Mouse (Mus musculus) myocyte (in vitro differentiated cells): ENCODE measurements at regions not wholly inside any gene's neighbourhood (a gene's known extent, or its start where the extent isn't known, plus 50 kb on each side); places are given as distances from the start of the nearest gene placed in this dataset.

Experiments
- CEBPB ChIP-seq: IDR thresholded peaks from 2 replicates; pipeline ENCODE4 v1.6.1; 2011; ENCODE audit warnings: mild to moderate bottlenecking, moderate library complexity; ENCODE audit not compliant: poor library complexity, insufficient read depth, severe bottlenecking
- MYOD1 ChIP-seq, 3 experiments: IDR thresholded peaks; one replicate each; pipeline ENCODE4 v1.6.1; 2011; ENCODE audit warnings: control low read depth in 2 of 3, low read depth in 2 of 3, mild to moderate bottlenecking in 2 of 3, moderate library complexity in 1 of 3; ENCODE audit not compliant: insufficient read length in 2 of 3, control insufficient read depth in 1 of 3
- MYOG ChIP-seq, 3 experiments: IDR thresholded peaks; one replicate each; pipeline ENCODE4 v1.6.1; 2011; ENCODE audit warnings: control low read depth in 2 of 3, low read depth in 2 of 3, mild to moderate bottlenecking in 2 of 3; ENCODE audit not compliant: insufficient read length in 2 of 3, control insufficient read depth in 1 of 3, insufficient read depth in 1 of 3
- POLR2A ChIP-seq: IDR thresholded peaks from one replicate; pipeline ENCODE4 v1.6.1; 2011; ENCODE audit warnings: low read depth, mild to moderate bottlenecking, control low read depth, moderate library complexity; ENCODE audit not compliant: insufficient read length
- POLR2AphosphoS2 ChIP-seq: IDR thresholded peaks from one replicate; pipeline ENCODE4 v1.6.1; 2011; ENCODE audit warnings: low read depth, control low read depth; ENCODE audit not compliant: insufficient read length
- SRF ChIP-seq: IDR thresholded peaks from one replicate; pipeline ENCODE4 v1.6.1; 2011; ENCODE audit warnings: low read depth; ENCODE audit not compliant: control insufficient read depth, insufficient read length
- USF1 ChIP-seq: IDR thresholded peaks from one replicate; pipeline ENCODE4 v1.6.1; 2011; ENCODE audit warnings: low read depth, mild to moderate bottlenecking, control low read depth, moderate library complexity

DNA sequence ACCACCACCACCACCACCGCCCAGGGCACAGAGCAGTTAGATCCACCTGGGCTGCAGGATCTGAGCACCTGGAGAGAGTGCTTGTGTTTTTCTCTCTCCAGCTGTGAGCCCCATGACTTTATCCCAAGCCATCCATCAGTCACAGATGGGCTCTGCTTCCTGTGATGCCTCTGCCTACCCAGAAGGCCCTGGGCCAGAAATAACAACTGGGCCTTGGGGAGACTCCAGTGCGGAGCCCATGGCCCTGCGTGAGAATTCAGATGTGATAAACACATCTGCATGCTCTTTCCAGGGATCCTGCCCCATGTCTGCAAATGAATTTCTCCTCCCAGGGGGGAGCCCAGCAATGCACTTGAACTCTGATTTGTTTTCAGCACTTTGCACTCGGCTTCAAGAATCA lies 235.6 kb downstream of the Tshz3 start:
- no peak for TF ChIP-seq POLR2A
- TF ChIP-seq USF1 = no peak
- TF ChIP-seq MYOD1 (IDR thresholded peaks at IDR 0.05; ENCODE audit: control insufficient read depth in 1 of 3, insufficient read length in 2 of 3, low read depth in 2 of 3) = no peak
- TF ChIP-seq POLR2AphosphoS2 = no peak
- no peak for TF ChIP-seq SRF
- TF ChIP-seq MYOG (IDR thresholded peaks at IDR 0.05; ENCODE audit: control insufficient read depth in 1 of 3, insufficient read depth in 1 of 3, insufficient read length in 2 of 3, low read depth in 2 of 3) = no peak
- TF ChIP-seq CEBPB = no peak
